Mouse (Mus musculus) heart, postnatal 25 days (tissue): Measurements from ENCODE around the gene Eea1. TPM values are rescaled to one million over a fixed set of nuclear protein-coding genes. Genes with fewer than 3 reads are reported as not detected.
"Not testable (repeated sequence)": the region's sequence is repeated elsewhere in the genome, so short reads cannot be mapped to it uniquely, and the experiment has no call there.

ENCODE experiments used
- DNase-seq: peaks from one replicate; pipeline ENCODE4 v3.0.0; 2022; ENCODE audit warnings: low spot score
- intact Hi-C: fragments of 180-260 bp; cut with DNase I; formaldehyde crosslinking; loops from one replicate; pipeline ENCODE4 v1.15.1; 2025
- total RNA-seq, 2 experiments: library from RNA; stranded (reverse); gene quantifications; 2 replicates each; pipeline ENCODE4 v1.2.3; 2021

The Eea1 gene
- total RNA-seq, result 10 to 100 TPM; 30.2 to 33.4 TPM

DNA sequence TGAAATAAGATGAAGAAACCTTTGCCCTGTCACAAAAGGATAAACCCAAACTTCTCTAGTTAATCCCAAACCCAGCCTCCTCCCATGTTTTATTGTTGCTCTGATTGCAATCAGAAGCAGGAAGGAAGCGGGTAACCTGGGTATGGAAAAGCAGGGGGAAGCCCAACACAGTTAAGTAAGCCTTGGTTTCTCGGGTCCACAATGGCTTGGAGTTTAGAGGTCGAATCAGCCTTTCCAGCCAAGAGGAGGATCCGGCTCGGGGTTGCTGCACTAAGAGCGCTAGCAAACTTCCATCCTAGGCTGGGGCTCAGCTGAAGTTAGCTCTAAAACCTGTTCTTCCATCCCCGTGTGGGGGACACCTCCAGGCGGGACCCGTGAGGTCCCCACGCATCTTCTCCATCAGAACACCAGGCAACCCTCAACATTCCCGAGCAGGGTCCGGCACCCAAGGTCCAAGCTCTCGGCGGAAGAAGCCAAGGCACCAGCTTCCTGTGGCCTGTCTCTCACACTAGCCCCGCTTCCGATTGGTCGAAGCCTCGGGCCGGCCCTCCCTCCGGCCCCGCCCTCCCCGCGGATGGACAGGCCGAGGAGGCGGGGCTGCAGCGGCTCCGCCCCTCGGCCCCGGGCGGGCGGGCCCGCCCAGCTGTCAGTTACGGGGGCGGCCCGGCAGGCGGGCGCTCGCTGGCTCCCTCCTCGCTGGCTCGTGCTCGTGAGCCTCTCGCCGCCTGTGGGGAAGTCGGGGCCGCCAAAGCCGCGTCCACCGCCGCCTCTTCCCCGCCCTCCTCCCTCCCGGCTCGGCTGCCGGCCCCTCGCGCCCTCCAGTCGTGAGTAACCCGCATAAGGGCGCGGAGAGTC, at the start of gene Eea1:
Gene Eea1 (plus strand): TSS at position 605 of the 855 bp plus-strand sequence.
- intact Hi-C loops, result loop anchor here (2.0 kb wide), 1 partner anchor 31 kb away; no protein-coding TSS in a partner anchor
- DNase-seq, result peak; percentile 88

GRCm38 (mm10) chr10:95891214-95891960, 49.1 kb upstream of the Eea1 start:
- intact Hi-C loops, result loop anchor here (10.0 kb wide), 1 partner anchor 897 kb away; no protein-coding TSS in a partner anchor
- no peak for DNase-seq

DNA sequence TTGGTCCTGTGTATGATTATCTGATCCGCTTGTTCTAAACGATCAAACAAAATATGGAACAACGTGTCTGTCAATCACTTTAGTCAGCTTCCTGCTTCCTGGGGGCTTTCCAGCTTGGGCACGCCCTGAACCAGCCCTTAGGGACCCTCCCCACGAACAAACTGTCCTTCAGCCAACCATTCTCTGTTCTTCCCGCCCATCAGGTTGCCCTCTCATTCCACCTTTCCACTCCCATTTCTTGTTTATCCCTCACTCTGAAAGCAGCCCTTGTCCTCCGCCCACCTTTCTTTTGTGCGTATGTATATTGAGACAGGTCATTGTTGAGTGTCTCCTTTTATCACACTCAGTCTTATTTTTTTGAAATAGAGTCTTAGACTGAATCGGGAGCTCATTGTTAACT, 48.3 kb upstream of the Eea1 start:
- intact Hi-C loops, result loop anchor here (10.0 kb wide), 1 partner anchor 897 kb away; no protein-coding TSS in a partner anchor
- no peak for DNase-seq

DNA sequence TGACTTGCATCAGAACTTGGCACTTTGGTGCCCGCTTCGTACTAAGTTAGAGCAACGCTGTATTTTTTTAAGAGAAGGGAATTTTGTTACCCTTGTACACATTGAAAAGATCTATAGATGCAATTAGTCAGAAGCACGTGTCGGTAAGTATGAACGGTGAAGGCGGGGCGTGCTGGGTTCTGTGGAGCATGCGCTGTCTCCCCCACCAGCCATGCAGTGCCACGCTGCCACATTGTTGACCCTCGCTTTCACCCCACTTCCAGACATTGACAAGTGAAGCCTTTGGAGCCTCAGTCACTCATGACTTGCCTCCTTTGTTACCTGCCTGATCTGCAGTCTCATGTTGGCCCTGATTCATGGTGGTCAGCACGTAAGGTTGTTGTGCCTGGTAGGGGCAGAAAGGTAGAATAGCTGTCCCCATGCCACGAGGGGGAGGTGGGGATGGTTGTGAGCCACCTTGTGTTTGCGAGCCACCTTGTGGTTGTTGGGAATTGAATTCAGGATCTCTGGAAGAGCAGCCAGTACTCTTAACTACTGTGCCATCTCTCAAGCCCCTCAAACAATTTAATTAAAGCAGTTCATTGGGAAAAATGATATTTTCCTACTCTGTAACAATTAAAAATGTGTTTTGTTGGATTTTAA, 47.0 kb upstream of the Eea1 start:
- intact Hi-C loops, result loop anchor here (10.0 kb wide), 1 partner anchor 899 kb away; no protein-coding TSS in a partner anchor
- no peak for DNase-seq

GRCm38 (mm10) chr10:95894036-95894855, 46.2 kb upstream of the Eea1 start:
- DNase-seq, result no peak

DNA sequence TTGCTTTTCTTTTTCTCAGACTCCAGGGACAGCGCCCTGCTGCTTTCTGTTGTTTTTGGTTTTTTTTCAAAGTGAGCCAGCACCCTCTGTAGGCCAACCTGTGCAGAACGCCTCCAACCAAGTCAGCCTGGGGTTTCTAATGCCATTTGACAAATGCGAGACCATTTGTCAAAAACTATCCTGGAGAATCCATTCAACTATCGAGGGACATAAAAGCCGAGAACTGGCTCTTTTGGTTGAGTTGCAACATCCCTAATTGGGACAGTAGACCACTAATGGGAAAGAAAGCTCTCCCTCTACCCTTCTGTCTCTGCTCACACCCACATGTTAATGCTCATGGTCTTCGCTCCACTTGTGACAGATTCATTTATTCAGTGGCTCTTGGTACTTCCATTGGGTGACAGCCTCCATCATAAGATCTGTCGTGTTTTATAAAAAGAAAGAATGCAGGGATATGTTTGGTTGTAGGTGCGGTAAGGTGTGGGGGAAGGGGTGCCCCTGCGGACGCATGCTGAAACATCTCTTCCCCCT, 45.5 kb upstream of the Eea1 start:
- intact Hi-C loops, result loop anchor here (1.0 to 10.0 kb wide), 3 partner anchors 346 to 900 kb away; no protein-coding TSS in a partner anchor
- peak; percentile 35 for DNase-seq

More at GRCm38 (mm10) chr10:95894036-95894855, 46.2 kb upstream of the Eea1 start:
- intact Hi-C loops, result loop anchor here (1.0 to 10.0 kb wide), 2 partner anchors 345 to 899 kb away; no protein-coding TSS in a partner anchor

DNA sequence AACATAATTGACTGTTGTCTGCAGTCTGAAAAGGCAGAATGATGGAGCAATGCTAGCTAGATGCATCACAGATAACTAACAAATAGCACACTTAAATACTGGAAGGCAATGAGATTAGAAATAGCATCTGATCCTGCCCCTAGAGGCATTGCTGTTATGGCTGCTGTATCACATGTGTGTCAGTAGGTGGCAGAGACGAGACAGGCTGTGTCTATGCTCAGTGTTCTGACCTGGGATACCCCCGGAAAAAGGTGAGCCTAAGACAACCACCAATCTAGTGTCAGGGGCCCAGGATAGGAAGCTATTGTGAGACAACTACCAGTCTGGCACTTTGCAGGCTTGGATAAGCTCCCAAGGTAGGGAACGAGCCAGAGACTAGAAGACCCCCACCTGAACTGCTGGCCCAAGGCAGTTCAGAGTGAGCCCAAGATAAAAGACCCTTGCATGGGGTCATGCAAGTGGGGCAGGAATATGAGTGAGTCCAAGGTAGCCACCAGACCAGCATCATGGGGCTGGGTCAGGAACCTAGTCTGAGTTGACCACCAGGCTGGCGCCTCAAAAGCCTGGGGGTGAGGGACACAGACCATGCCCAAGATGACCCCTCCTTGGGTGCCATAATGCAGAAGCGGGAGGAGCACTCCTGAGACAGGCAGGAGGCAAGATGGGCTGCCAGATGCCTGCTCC, 41.8 kb upstream of the Eea1 start:
- DNase-seq, result no peak
- intact Hi-C loops, result loop anchor here (1.0 to 10.0 kb wide), 3 partner anchors 135 to 904 kb away; no protein-coding TSS in a partner anchor

- DNase-seq, result no peak
- intact Hi-C loops, result no loop called here
Observed at GRCm38 (mm10) chr10:95904668-95905067, 35.8 kb upstream of the Eea1 start.

DNA sequence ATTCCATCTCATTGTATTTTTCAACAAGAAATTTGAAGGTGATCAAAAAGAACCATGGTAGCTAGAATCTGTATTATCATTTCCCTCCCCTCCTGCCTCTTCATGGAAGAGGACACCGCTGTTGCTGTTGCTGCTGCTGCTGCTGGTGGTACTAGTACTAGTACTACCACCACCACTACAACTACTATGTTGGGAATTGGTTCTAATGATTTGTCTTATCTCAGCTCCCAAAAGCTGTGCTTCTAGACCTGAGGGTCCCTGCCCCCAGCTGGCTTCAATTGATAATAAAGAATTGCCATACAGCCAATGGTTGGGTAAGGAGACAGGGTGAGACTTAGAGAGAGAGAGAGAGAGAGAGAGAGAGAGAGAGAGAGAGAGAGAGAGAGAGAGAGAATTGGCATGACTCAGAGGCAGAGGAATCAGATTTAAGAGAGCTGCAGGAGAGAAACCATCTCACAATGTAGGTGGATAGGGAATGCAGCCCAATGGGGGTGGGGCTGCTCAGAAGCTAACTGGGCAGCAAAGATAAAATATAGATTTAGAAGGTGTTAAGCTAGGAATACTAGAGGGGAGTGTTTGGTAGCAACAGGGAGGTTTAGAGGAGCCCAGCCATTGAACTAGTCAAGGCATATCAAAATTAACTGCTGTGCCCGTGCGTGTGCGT, 31.1 kb upstream of the Eea1 start:
- intact Hi-C loops, result no loop called here
- DNase-seq, result no peak

DNA sequence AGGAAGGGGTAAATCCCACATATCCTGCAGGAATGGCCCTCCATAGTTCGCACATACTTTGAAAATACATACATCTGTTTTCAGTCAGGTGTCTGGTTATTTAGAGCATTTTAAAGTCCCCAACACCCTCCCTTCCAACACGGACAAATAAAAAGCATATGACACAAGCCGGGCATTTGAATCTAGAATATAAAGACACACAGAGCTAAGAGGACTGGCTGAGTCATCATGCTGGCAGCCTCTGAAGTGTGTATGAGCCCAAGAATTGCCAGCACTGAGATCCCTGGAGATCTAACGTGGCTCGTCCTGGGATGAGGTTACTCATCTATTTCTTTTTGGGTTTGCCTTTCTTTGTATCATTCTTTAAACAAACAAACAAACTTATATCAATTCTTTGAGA, 29.4 kb upstream of the Eea1 start:
- DNase-seq, result no peak
- intact Hi-C loops, result no loop called here

- no peak for DNase-seq
- intact Hi-C loops, result no loop called here
Observed at GRCm38 (mm10) chr10:95914434-95915174, 25.8 kb upstream of the Eea1 start.

DNA sequence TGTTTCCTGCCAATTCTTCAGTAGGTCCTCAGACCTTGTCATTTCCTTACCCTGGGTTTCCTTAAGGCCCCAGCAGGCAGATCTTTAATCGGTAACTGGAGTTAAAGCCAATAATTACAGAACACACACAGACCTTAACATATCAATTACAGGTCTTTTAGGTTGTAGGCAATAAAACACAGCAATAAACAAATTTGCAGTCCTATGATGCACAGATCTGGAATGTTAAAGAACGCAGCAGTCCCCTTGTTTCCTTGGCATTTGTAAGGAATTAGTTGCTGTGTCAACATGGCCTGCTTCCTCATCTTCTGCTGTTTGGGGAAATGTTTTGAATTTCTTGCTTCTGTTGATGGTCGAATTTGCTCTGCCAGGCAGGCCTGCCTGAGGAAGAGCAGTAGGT, 21.7 kb upstream of the Eea1 start:
- intact Hi-C loops, result no loop called here
- no peak for DNase-seq

DNA sequence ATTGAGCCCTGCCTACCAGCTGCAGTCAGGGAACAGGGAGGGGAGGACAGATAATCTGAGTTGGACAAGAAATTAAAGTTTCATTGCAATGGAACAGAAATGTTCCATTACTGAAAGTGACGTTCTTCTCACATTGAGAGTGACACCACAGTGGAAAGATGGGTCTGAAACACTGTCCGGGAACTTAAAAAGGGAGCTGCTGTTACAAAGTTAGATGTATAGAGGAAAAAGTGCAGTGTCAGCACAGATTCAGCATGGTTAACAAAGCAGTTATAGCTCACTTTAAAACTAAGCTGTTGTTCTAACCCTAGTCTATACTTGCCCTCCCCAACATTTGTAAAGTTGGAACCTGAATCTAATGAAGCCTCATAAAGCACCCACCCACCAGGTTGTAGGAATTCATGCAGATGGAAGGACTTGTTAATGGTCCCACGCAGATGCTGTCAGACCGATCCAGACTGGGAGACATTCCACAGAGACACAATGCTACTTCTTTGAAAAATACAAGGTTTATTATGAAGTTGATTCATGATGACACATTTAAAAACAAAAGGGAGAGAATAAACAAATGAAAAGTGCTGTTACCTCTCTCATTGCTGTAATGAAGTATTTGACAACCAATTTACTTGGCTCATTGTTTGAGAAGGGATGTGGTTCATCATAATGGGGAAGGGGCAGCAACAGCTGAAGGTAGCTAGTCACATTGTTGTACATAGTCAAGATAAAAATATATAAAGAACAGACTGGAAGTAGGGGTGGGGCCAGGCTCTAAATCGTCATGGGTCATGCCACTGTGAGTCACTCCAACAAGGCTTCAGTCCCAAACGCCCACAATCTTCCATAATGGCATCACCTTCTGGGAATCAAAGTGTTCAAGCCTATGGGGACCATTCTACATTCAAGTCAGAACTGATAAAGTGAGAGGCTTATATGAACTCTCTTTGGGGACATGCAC, 16.9 kb upstream of the Eea1 start:
- no peak for DNase-seq
- intact Hi-C loops, result no loop called here

GRCm38 (mm10) chr10:95933631-95934030, 6.8 kb upstream of the Eea1 start:
- intact Hi-C loops, DNase-seq: not testable (repeated sequence)

DNA sequence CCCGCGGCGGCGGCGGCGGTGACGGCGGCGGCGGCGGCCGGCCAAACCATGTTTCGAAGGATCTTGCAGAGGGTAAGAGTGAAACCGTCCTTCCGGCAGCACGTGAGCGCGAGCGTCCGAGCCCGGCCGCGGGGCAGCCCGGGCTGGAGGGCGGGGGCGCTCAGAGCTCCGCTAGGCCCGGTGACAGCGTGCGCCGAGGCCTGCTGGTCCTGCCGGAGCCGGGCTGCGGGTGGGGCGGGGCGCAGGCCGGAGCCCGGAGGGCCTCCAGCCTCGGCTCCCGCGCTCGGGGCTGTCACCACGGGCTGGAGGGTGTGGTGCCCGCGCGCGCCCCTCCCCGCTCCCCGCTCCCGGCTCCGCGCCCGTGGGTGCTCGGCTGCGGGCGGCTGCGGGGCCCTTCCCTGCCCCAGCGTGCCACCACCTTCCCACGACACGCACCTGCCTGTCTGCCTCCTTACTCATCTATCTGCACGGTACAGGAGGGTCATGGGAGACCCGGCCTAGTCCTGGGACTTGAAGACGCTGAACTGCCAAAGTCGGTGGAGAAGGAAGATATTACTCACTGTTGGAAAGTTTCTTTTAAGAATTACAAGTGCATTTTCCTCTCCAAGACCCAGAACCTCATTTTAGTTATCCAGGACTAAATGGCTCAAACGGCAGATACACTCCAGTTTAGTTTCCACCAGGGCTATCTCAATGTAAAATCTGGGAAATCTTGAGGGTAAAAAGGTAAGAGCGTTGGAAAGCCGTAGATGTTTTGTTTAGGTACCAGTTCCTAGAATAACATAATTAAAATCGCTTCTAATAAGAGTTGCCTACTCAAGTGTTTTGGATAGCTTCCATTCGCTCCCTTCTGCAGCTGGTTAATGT, 684 bp downstream of the Eea1 start:
- DNase-seq, result no peak
- intact Hi-C loops, result loop anchor here (2.0 kb wide), 1 partner anchor 30 kb away; no protein-coding TSS in a partner anchor
